Mouse (Mus musculus) olfactory bulb, adult 2 months (tissue): ENCODE results near the gene Lpo. TPM values are rescaled to one million over a fixed set of nuclear protein-coding genes. Genes with fewer than 3 reads are reported as not detected.

Experiments
- H3K27ac ChIP-seq: fragments of 200-500 bp; 2 replicates; pipeline ENCODE4 v1.5.1; 2012; ENCODE audit warnings: low read depth, low read length; ENCODE audit not compliant: insufficient read depth
- H3K4me1 ChIP-seq: fragments of 200-500 bp; 2 replicates; pipeline ENCODE4 v1.6.1; 2012; ENCODE audit warnings: low read length; ENCODE audit not compliant: control insufficient read depth, insufficient read depth
- H3K4me3 ChIP-seq: fragments of 200-500 bp; 2 replicates; pipeline ENCODE4 v1.5.1; 2012; ENCODE audit warnings: mild to moderate bottlenecking, low read depth, low read length, moderate library complexity; ENCODE audit not compliant: insufficient read depth
- CTCF ChIP-seq: fragments of 200-500 bp; IDR thresholded peaks from 2 replicates; pipeline ENCODE4 v1.5.1; 2012; ENCODE audit warnings: low read depth, mild to moderate bottlenecking, low read length, moderate library complexity; ENCODE audit not compliant: insufficient read depth
- POLR2A ChIP-seq: fragments of 200-500 bp; IDR thresholded peaks from 2 replicates; pipeline ENCODE4 v1.6.1; 2012; ENCODE audit warnings: mild to moderate bottlenecking, low read depth, low read length, moderate library complexity; ENCODE audit not compliant: insufficient read depth
- WGBS: fragments of 180-500 bp; shearing (Covaris S2); methylation state at CpG from one replicate; pipeline ENCODE4 v1.1.7; 2018; 5-methylcytosine and 5-hydroxymethylcytosine counted together
- polyA plus RNA-seq: library from polyadenylated mRNA; stranded (reverse); fragments of >200 nt; gene quantifications from 2 replicates; pipeline ENCODE4 v1.2.4, GENCODE M21; 2012; ENCODE audit warnings: low replicate concordance; ENCODE audit not compliant: missing spikeins, insufficient read depth, insufficient read length

Lpo gene
- polyA plus RNA-seq, 1 experiment, result not detected

DNA sequence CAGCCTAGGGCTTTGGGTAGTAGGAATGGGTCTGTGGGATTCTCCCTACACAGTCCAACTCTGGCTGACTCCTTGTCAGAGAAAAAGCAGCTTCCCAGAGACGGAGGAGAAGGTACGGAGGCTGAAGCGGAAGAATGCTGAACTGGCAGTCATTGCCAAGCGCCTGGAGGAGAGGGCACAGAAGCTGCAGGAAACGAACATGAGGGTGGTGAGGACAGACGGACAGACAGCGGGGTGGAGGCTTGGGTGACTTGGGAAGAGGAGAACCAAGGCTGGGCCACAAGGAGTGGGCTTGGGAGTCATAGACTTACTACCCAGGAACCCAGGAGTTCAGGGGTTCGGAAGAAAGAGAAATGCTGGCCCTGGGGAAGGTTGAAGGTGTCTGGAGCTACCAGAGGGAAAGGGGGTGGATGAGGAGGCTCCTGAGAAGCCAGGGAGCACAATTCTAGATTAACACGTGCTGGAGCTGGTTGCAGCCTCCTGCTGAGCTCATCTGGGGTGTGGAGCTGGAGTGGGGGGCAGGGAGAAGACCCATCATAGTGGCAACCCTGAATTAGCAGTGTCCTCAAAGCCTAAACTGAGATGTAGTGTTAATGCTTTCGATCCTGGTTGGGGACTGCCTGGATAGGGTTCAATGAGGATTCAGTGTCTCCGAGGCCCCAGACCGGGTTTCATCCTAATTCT lies 65.2 kb downstream of the Lpo start:
- 19% methylated on average over 12 of the region's 12 CpGs for WGBS
- peak overlapping the region; percentile 90 for H3K27ac ChIP-seq
- peaks cover 21% of the 10 kb centered on the region for H3K4me1 ChIP-seq
- no peak for TF ChIP-seq POLR2A
- no peak for TF ChIP-seq CTCF
- peak overlapping the region; percentile 63 for H3K4me3 ChIP-seq

DNA sequence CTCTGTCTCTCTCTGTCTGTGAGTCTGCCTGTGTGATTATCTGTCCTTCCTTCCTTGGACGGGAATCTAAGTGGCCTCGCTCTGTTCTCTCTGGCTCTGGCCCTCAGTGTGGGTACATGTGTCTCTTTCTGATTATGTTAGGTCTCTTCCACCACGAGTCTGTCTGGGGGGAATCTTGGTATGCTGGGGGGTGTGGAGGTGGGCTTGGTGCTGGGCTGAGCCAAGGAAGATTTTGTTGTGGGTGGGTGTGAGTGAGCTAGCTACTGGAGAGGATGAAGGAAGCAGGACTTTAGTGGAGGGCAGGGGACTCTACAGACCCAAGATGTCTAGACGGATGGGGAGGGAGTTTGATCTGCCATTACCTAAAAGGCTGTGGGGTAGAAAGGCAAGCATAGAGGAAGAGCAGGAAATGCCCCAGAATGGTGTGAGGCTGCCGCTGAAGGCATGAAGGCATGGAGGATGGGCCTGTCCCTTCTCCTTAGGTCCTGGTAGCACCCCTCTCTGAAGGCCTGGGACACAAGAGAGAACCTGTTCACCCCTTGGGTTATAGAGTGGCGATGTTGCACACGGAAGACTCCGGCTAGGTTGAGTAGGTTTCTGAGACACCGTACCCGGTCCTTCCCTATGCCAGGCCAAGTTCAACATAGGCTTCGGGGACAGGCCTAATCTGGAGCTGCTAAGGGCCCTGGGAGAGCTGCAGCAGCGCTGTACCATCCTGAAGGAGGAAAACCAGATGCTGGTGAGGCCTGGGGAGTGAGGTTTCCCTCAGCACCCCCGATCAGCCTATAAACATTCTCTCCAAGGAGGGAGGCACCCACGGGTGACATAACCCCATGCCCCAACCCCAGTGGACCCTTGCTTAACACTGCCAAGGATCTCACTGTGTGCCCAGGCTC lies 66.0 kb downstream of the Lpo start:
- WGBS, result 36% methylated on average over 14 of the region's 14 CpGs
- peak overlapping the region; percentile 90 for H3K27ac ChIP-seq
- no peak for TF ChIP-seq CTCF
- TF ChIP-seq POLR2A, result no peak
- peak overlapping the region; percentile 63 for H3K4me3 ChIP-seq
- H3K4me1 ChIP-seq, result peaks cover 21% of the 10 kb centered on the region

DNA sequence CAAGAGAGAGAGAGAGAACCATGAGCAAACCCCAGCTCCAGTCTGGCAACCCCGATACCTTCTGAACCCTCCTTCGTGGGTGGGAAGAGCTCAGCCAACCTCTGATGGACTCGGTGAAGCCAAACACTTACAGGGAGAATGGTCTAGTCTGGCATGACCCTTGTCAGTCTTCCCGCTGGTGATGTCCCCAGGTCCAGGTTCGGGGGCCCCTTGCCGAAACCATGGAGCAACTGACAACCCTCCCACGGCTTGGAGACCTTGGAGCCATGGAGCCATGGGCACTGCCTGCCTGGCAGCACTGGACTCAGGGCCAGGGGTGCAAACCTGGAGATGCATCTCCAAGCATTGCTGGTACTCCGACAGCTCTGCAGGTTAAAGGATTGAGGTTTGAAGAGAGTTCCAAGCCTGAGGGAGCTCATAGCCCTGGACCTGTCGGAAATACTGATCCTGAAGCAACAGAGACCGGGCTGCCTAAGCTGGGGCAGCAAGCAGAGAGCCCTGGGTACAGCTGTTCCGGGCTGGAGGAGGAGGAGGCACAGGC lies 66.8 kb downstream of the Lpo start:
- peak overlapping the region; percentile 90 for H3K27ac ChIP-seq
- peak overlapping the region; percentile 63 for H3K4me3 ChIP-seq
- TF ChIP-seq POLR2A (no peak), CTCF (no peak)
- H3K4me1 ChIP-seq, result peaks cover 16% of the 10 kb centered on the region
- 31% methylated on average over 11 of the region's 11 CpGs for WGBS

DNA sequence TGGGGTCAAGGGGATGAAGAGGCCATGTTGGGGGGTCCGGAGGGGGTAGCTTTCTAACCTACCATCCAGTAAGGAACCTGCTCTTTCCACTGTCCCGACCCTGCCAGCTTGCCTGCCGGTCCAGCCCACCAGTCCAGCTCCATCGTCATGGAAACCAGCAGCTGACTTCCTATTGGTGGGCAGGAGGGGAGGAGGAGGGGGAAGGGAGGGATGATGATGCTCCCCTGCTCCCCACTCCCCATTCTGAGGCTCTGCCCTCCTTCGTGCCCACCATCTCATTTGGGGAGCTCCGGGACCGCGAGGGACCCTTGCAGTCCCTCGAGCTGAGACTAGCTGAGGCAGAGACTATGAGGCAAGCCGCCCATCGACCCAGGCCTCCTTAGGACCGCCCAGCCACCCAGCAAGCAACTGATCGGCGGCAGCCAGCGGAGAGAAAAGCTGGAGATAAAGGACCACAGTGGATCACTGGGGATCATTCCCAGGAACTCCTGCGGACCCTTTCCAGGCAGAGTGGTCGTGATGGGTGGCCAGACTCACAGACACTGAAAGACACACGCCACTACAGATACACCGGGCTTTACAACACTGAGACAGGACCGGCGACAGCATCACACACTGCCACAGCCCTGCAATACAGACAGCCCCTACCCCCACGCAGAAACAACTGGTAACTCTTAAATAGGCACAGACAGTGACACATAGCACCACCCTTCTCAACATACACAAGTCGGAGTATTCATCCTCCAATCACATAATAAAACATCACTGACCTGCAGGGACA lies 67.6 kb downstream of the Lpo start, which contains the start of gene Tspoap1:
Gene Tspoap1, plus strand, starts transcription at position 241 of the 781 bp plus-strand sequence.
- H3K4me3 ChIP-seq, result peak within 1 kb of the TSS; percentile 63
- H3K4me1 ChIP-seq, result peaks cover 9% of the 10 kb centered on the region
- TF ChIP-seq POLR2A (peak; percentile 75), CTCF (no peak)
- H3K27ac ChIP-seq, result peak within 1 kb of the TSS; percentile 90
- WGBS, result 2% methylated on average over 23 of the region's 23 CpGs

DNA sequence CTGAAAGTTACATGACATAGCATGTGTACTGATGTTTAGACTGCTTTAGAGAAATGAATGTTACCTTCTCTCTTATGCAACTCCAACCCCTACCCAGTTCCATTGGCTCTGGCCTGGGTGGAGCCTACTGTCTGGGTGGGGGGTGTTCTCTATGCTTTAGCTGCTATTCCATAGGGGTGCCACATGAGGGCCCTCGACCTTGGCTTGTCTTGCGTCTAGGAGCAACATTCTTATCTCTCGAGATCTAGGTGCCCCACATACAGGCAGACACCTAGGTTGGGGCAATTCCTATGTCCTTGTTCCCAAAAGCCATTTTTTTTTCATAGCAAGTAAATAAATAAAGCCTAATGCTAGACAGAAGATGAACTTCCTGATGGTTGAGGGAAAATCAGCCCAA lies 68.5 kb downstream of the Lpo start:
- H3K4me1 ChIP-seq, result peaks cover 3% of the 10 kb centered on the region
- no peak overlapping the region for H3K4me3 ChIP-seq
- WGBS, result 0% methylated on average over 3 of the region's 3 CpGs
- peak overlapping the region; percentile 52 for H3K27ac ChIP-seq
- TF ChIP-seq POLR2A (no peak), CTCF (no peak)

DNA sequence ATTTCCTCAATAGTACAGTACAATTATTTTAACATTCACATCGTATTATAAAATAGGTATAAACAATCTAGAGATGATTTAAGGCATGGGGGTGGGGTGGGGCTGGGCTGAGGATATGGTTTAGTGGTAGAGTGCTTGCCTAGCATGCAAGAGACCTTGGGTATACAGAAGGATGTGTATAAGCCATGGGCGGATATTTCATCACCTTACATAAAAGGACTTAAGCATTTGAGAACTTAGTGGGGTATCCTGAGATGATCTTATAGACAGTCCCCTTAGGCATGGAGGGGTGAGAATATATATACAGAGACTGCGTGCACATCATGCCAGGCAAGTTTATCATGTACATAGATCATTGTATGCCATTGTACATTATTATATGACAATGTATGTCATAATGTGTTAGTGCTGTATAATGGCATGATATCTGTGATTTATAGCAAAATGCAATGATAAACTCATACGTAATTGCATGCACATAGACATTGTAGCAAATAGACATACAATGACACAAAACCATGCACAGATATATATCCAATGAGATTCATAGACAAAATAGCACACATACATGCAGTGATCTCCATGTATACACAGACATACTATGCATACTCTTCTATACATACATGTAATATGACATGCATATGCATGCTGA lies 69.0 kb downstream of the Lpo start:
- Histone ChIP-seq H3K4me1 (peaks cover 2% of the 10 kb centered on the region; the same call in 1 of the 2 replicates), H3K27ac (no peak overlapping the region), H3K4me3 (no peak overlapping the region)
- TF ChIP-seq CTCF (no peak), POLR2A (no peak)
- 75% methylated on average over 4 of the region's 4 CpGs for WGBS

DNA sequence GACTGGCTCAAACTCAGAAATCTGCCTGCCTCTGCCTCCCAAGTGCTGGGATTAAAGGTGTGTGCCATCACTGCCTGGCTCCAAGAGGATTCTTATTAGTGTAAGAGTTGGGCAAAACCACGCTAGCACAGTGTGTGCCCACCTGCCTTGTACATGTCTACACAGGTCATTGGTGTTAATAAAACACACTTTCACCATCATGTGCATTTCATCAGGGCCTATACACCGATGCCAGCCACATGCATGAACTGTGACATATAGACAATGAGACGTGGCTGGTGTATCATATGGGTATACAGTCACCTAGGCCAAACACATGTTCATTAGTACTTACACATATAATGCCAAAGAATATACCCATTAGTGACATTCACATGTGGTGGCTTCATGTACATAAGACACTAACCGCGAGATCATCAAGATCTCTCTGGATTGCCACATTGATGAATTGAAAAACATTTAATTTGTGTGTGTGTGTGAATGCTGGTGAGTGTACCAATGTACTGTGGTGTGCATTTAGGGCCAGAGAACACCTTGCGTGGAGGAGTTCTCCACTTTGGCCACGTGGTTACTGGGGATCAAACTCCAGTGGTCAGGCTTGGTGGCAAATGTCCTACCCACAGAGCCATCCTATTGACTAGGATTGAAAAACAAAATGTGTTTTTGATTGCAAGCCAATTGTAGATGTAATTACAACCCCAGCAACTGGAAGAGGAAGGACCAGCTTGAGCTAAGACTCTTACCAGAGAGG lies 69.8 kb downstream of the Lpo start:
- TF ChIP-seq CTCF (no peak), POLR2A (no peak)
- Histone ChIP-seq H3K4me1 (peaks cover 2% of the 10 kb centered on the region; the same call in 1 of the 2 replicates), H3K27ac (no peak overlapping the region), H3K4me3 (no peak overlapping the region)
- 84% methylated on average over 7 of the region's 7 CpGs for WGBS
